Mouse (Mus musculus): Measurements from ENCODE around the gene Thegl.

- TF ChIP-seq GATA1 (IDR thresholded peaks at IDR 0.05; ENCODE audit: borderline replicate concordance, low read length) (no peak), CTCF (IDR thresholded peaks at IDR 0.05; ENCODE audit: low read depth, low read length) (no peak), POLR2AphosphoS5 (IDR thresholded peaks at IDR 0.05; ENCODE audit: insufficient replicate concordance, low read depth, low read length) (no peak), GATA2 (IDR thresholded peaks at IDR 0.05; ENCODE audit: borderline replicate concordance, low read depth, low read length) (no peak), TAL1 (conservative IDR thresholded peaks at IDR 0.05; ENCODE audit: low read depth, low read length) (no peak)
Measured at GRCm38 (mm10) chr5:77093961-77094360, 78.1 kb downstream of the Thegl start.

Measured in G1E (cell line).